Mouse (Mus musculus): ENCODE data around the gene Ghrh. TPM values are rescaled to one million over a fixed set of nuclear protein-coding genes. Genes with fewer than 3 reads are reported as not detected.

The Ghrh gene
- polyA plus RNA-seq, 1 experiment from 2014 or later, result not detected

- ATAC-seq (ENCODE audit: insufficient number of reproducible peaks, insufficient read depth, low FRiP score, low TSS enrichment, low read depth), result no peak
- WGBS, result 70% methylated on average over 6 of the region's 6 CpGs
- Histone ChIP-seq H3K4me3 (replicated peaks) (no peak overlapping the region), H3K4me2 (no peak overlapping the region), H3K9ac (replicated peaks) (no peak overlapping the region), H3K27ac (no peak overlapping the region), H3K9me3 (no peaks in the 10 kb centered on the region), H3K27me3 (no peaks in the 10 kb centered on the region; the same call in 1 of the 2 replicates), H3K4me1 (replicated peaks) (peaks cover 28% of the 10 kb centered on the region), H3K36me3 (no peaks in the 10 kb centered on the region)
Observed at GRCm38 (mm10) chr2:157343337-157343736, 4.0 kb downstream of the Ghrh start.

- ATAC-seq (ENCODE audit: insufficient number of reproducible peaks, insufficient read depth, low FRiP score, low TSS enrichment, low read depth), result no peak
- H3K4me1 ChIP-seq (replicated peaks), result peaks cover 25% of the 10 kb centered on the region
Observed at GRCm38 (mm10) chr2:157342328-157342926, 4.9 kb downstream of the Ghrh start.

GRCm38 (mm10) chr2:157341554-157342270 lies 5.6 kb downstream of the Ghrh start:
- H3K9me3 ChIP-seq, result no peaks in the 10 kb centered on the region
- no peaks in the 10 kb centered on the region; the same call in 1 of the 2 replicates for H3K27me3 ChIP-seq
- H3K27ac ChIP-seq, result 0 out of 2 replicates have a peak overlapping the region, but pooled peaks have one; percentile 13
- no peak overlapping the region for H3K4me2 ChIP-seq
- ATAC-seq (ENCODE audit: insufficient number of reproducible peaks, insufficient read depth, low FRiP score, low TSS enrichment, low read depth), result peak; percentile 21; the same call in 1 of the 2 replicates
- 53% methylated on average over 11 of the region's 11 CpGs for WGBS
- no peaks in the 10 kb centered on the region for H3K36me3 ChIP-seq
- H3K4me1 ChIP-seq (replicated peaks), result peaks cover 22% of the 10 kb centered on the region
- no peak overlapping the region for H3K4me3 ChIP-seq (replicated peaks)
- no peak overlapping the region for H3K9ac ChIP-seq (replicated peaks)

More at GRCm38 (mm10) chr2:157342328-157342926, 4.9 kb downstream of the Ghrh start:
- Histone ChIP-seq H3K27me3 (no peaks in the 10 kb centered on the region; the same call in 1 of the 2 replicates), H3K9me3 (no peaks in the 10 kb centered on the region), H3K9ac (replicated peaks) (no peak overlapping the region), H3K4me3 (replicated peaks) (no peak overlapping the region), H3K36me3 (no peaks in the 10 kb centered on the region), H3K27ac (peak overlapping the region; percentile 13; the same call in 1 of the 2 replicates), H3K4me2 (no peak overlapping the region)
- WGBS, result 61% methylated on average over 5 of the region's 5 CpGs

- no peaks in the 10 kb centered on the region; the same call in 1 of the 2 replicates for H3K27me3 ChIP-seq
- no peak overlapping the region for H3K4me2 ChIP-seq
- no peak for ATAC-seq (ENCODE audit: insufficient number of reproducible peaks, insufficient read depth, low FRiP score, low TSS enrichment, low read depth)
- no peaks in the 10 kb centered on the region for H3K9me3 ChIP-seq
- 50% methylated on average over 7 of the region's 7 CpGs for WGBS
- H3K36me3 ChIP-seq, result no peaks in the 10 kb centered on the region
- H3K4me1 ChIP-seq (replicated peaks), result peaks cover 22% of the 10 kb centered on the region
- H3K4me3 ChIP-seq (replicated peaks), result no peak overlapping the region
- no peak overlapping the region for H3K9ac ChIP-seq (replicated peaks)
- H3K27ac ChIP-seq, result peak overlapping the region; percentile 69
Observed at GRCm38 (mm10) chr2:157340221-157340741, 7.0 kb downstream of the Ghrh start.

- no peak for ATAC-seq (ENCODE audit: insufficient number of reproducible peaks, insufficient read depth, low FRiP score, low TSS enrichment, low read depth)
- Histone ChIP-seq H3K36me3 (no peaks in the 10 kb centered on the region), H3K27ac (peak overlapping the region; percentile 69), H3K4me3 (replicated peaks) (no peak overlapping the region), H3K4me2 (no peak overlapping the region), H3K9ac (replicated peaks) (no peak overlapping the region), H3K4me1 (replicated peaks) (peaks cover 22% of the 10 kb centered on the region), H3K27me3 (no peaks in the 10 kb centered on the region), H3K9me3 (no peaks in the 10 kb centered on the region)
- whole genome bisulfite sequencing, result 82% methylated on average over 7 of the region's 7 CpGs
Observed at GRCm38 (mm10) chr2:157339532-157339931, 7.8 kb downstream of the Ghrh start.

GRCm38 (mm10) chr2:157338663-157339062 lies 8.6 kb downstream of the Ghrh start:
- no peak overlapping the region for H3K9ac ChIP-seq (replicated peaks)
- H3K27ac ChIP-seq, result no peak overlapping the region
- peaks cover 22% of the 10 kb centered on the region for H3K4me1 ChIP-seq (replicated peaks)
- H3K4me3 ChIP-seq (replicated peaks), result no peak overlapping the region
- WGBS, result 45% methylated on average over 5 of the region's 5 CpGs
- no peaks in the 10 kb centered on the region for H3K9me3 ChIP-seq
- no peak for ATAC-seq (ENCODE audit: insufficient number of reproducible peaks, insufficient read depth, low FRiP score, low TSS enrichment, low read depth)
- H3K27me3 ChIP-seq, result no peaks in the 10 kb centered on the region
- H3K36me3 ChIP-seq, result no peaks in the 10 kb centered on the region
- H3K4me2 ChIP-seq, result no peak overlapping the region

GRCm38 (mm10) chr2:157332059-157332458 lies 15.2 kb downstream of the Ghrh start:
- Histone ChIP-seq H3K4me3 (replicated peaks) (no peak overlapping the region), H3K9me3 (no peaks in the 10 kb centered on the region), H3K9ac (replicated peaks) (no peak overlapping the region), H3K27me3 (no peaks in the 10 kb centered on the region), H3K4me1 (replicated peaks) (no peaks in the 10 kb centered on the region), H3K27ac (no peak overlapping the region), H3K4me2 (no peak overlapping the region), H3K36me3 (peaks cover 22% of the 10 kb centered on the region)
- ATAC-seq (ENCODE audit: insufficient number of reproducible peaks, insufficient read depth, low FRiP score, low TSS enrichment, low read depth), result no peak
- 71% methylated on average over 5 of the region's 5 CpGs for WGBS

GRCm38 (mm10) chr2:157328570-157328969 lies 18.7 kb downstream of the Ghrh start:
- Histone ChIP-seq H3K27ac (no peak overlapping the region; the same call in 1 of the 2 replicates), H3K36me3 (peaks cover 57% of the 10 kb centered on the region), H3K27me3 (no peaks in the 10 kb centered on the region), H3K9me3 (no peaks in the 10 kb centered on the region), H3K4me1 (replicated peaks) (no peaks in the 10 kb centered on the region), H3K4me2 (no peak overlapping the region), H3K4me3 (replicated peaks) (no peak overlapping the region), H3K9ac (replicated peaks) (no peak overlapping the region)
- no peak for ATAC-seq (ENCODE audit: insufficient number of reproducible peaks, insufficient read depth, low FRiP score, low TSS enrichment, low read depth)
- WGBS, result 43% methylated on average over 11 of the region's 11 CpGs

- no peaks in the 10 kb centered on the region for H3K4me1 ChIP-seq (replicated peaks)
- ATAC-seq (ENCODE audit: insufficient number of reproducible peaks, insufficient read depth, low FRiP score, low TSS enrichment, low read depth), result no peak
- peaks cover 61% of the 10 kb centered on the region for H3K36me3 ChIP-seq
Observed at GRCm38 (mm10) chr2:157328106-157328505, 19.2 kb downstream of the Ghrh start.

GRCm38 (mm10) chr2:157325238-157325637 lies 22.1 kb downstream of the Ghrh start:
- no peaks in the 10 kb centered on the region for H3K27me3 ChIP-seq
- no peak overlapping the region for H3K4me3 ChIP-seq (replicated peaks)
- no peak overlapping the region for H3K27ac ChIP-seq
- no peak overlapping the region for H3K4me2 ChIP-seq
- WGBS, result 82% methylated on average over 2 of the region's 2 CpGs
- H3K9me3 ChIP-seq, result no peaks in the 10 kb centered on the region
- ATAC-seq (ENCODE audit: insufficient number of reproducible peaks, insufficient read depth, low FRiP score, low TSS enrichment, low read depth), result no peak
- peaks cover 6% of the 10 kb centered on the region; the same call in 1 of the 2 replicates for H3K4me1 ChIP-seq (replicated peaks)
- no peak overlapping the region for H3K9ac ChIP-seq (replicated peaks)
- peaks cover 90% of the 10 kb centered on the region for H3K36me3 ChIP-seq

More at GRCm38 (mm10) chr2:157328106-157328505, 19.2 kb downstream of the Ghrh start:
- H3K4me2 ChIP-seq, result no peak overlapping the region
- H3K4me3 ChIP-seq (replicated peaks), result no peak overlapping the region
- H3K27me3 ChIP-seq, result no peaks in the 10 kb centered on the region
- H3K9ac ChIP-seq (replicated peaks), result no peak overlapping the region
- H3K9me3 ChIP-seq, result no peaks in the 10 kb centered on the region
- H3K27ac ChIP-seq, result no peak overlapping the region
- 46% methylated on average over 5 of the region's 5 CpGs for WGBS

- H3K27me3 ChIP-seq, result no peaks in the 10 kb centered on the region
- peaks cover 6% of the 10 kb centered on the region; the same call in 1 of the 2 replicates for H3K4me1 ChIP-seq (replicated peaks)
- H3K9me3 ChIP-seq, result no peaks in the 10 kb centered on the region
- H3K27ac ChIP-seq, result no peak overlapping the region
- H3K4me3 ChIP-seq (replicated peaks), result no peak overlapping the region
- H3K36me3 ChIP-seq, result peaks cover 97% of the 10 kb centered on the region
- WGBS, result 92% methylated on average over 5 of the region's 5 CpGs
- no peak overlapping the region for H3K4me2 ChIP-seq
- ATAC-seq (ENCODE audit: insufficient number of reproducible peaks, insufficient read depth, low FRiP score, low TSS enrichment, low read depth), result no peak
- no peak overlapping the region for H3K9ac ChIP-seq (replicated peaks)
Observed at GRCm38 (mm10) chr2:157322029-157322766, 25.1 kb downstream of the Ghrh start.

Measured in limb, embryonic 12.5 days (tissue).